Mouse (Mus musculus): ENCODE measurements around the gene Kbtbd4.
"Not testable (repeated sequence)": the region's sequence is repeated elsewhere in the genome, so short reads cannot be mapped to it uniquely, and the experiment has no call there.

Kbtbd4 gene

GRCm38 (mm10) chr2:90893673-90894298, 10.8 kb upstream of the Kbtbd4 start:
- in situ Hi-C loops (cut with MboI; ENCODE audit: low pct_unique_long_range_greater_than_20kb in 1 of 2, low sequenced_read_pairs in 2 of 2, unreplicated experiment in 1 of 2) = no loop called here

GRCm38 (mm10) chr2:90894299-90894677, 10.3 kb upstream of the Kbtbd4 start:
- in situ Hi-C loops (cut with MboI; ENCODE audit: low pct_unique_long_range_greater_than_20kb in 1 of 2, low sequenced_read_pairs in 2 of 2, unreplicated experiment in 1 of 2) = not testable (repeated sequence)

- in situ Hi-C loops (cut with MboI; ENCODE audit: low pct_unique_long_range_greater_than_20kb in 1 of 2, low sequenced_read_pairs in 2 of 2, unreplicated experiment in 1 of 2) = no loop called here
Observed at GRCm38 (mm10) chr2:90903398-90903797, 1.1 kb upstream of the Kbtbd4 start.

GRCm38 (mm10) chr2:90904856-90905224, 300 bp downstream of the Kbtbd4 start:
- in situ Hi-C loops (cut with MboI; ENCODE audit: low pct_unique_long_range_greater_than_20kb in 1 of 2, low sequenced_read_pairs in 2 of 2, unreplicated experiment in 1 of 2) = no loop called here

GRCm38 (mm10) chr2:90906721-90907120, 2.2 kb downstream of the Kbtbd4 start:
- in situ Hi-C loops (cut with MboI; ENCODE audit: low pct_unique_long_range_greater_than_20kb in 1 of 2, low sequenced_read_pairs in 2 of 2, unreplicated experiment in 1 of 2) = no loop called here

GRCm38 (mm10) chr2:90910861-90911260, 6.3 kb downstream of the Kbtbd4 start:
- in situ Hi-C loops (cut with MboI; ENCODE audit: low pct_unique_long_range_greater_than_20kb in 1 of 2, low sequenced_read_pairs in 2 of 2, unreplicated experiment in 1 of 2) = no loop called here

- in situ Hi-C loops (cut with MboI; ENCODE audit: low pct_unique_long_range_greater_than_20kb in 1 of 2, low sequenced_read_pairs in 2 of 2, unreplicated experiment in 1 of 2) = no loop called here
Observed at GRCm38 (mm10) chr2:90911668-90912067, 7.1 kb downstream of the Kbtbd4 start.

GRCm38 (mm10) chr2:90913671-90914070, 9.1 kb downstream of the Kbtbd4 start:
- in situ Hi-C loops (cut with MboI; ENCODE audit: low pct_unique_long_range_greater_than_20kb in 1 of 2, low sequenced_read_pairs in 2 of 2, unreplicated experiment in 1 of 2) = no loop called here

- in situ Hi-C loops (cut with MboI; ENCODE audit: low pct_unique_long_range_greater_than_20kb in 1 of 2, low sequenced_read_pairs in 2 of 2, unreplicated experiment in 1 of 2) = no loop called here
Observed at GRCm38 (mm10) chr2:90915516-90915915, 11.0 kb downstream of the Kbtbd4 start.

GRCm38 (mm10) chr2:90916560-90917232, 12.2 kb downstream of the Kbtbd4 start:
- in situ Hi-C loops (cut with MboI; ENCODE audit: low pct_unique_long_range_greater_than_20kb in 1 of 2, low sequenced_read_pairs in 2 of 2, unreplicated experiment in 1 of 2) = no loop called here

GRCm38 (mm10) chr2:90917233-90917998, 12.9 kb downstream of the Kbtbd4 start:
- in situ Hi-C loops (cut with MboI; ENCODE audit: low pct_unique_long_range_greater_than_20kb in 1 of 2, low sequenced_read_pairs in 2 of 2, unreplicated experiment in 1 of 2) = no loop called here

- in situ Hi-C loops (cut with MboI; ENCODE audit: low pct_unique_long_range_greater_than_20kb in 1 of 2, low sequenced_read_pairs in 2 of 2, unreplicated experiment in 1 of 2) = no loop called here
Observed at GRCm38 (mm10) chr2:90917999-90918698, 13.6 kb downstream of the Kbtbd4 start.

- in situ Hi-C loops (cut with MboI; ENCODE audit: low pct_unique_long_range_greater_than_20kb in 1 of 2, low sequenced_read_pairs in 2 of 2, unreplicated experiment in 1 of 2) = no loop called here
Observed at GRCm38 (mm10) chr2:90921178-90921577, 16.6 kb downstream of the Kbtbd4 start.

GRCm38 (mm10) chr2:90922636-90923035, 18.1 kb downstream of the Kbtbd4 start:
- in situ Hi-C loops (cut with MboI; ENCODE audit: low pct_unique_long_range_greater_than_20kb in 1 of 2, low sequenced_read_pairs in 2 of 2, unreplicated experiment in 1 of 2) = no loop called here

- in situ Hi-C loops (cut with MboI; ENCODE audit: low pct_unique_long_range_greater_than_20kb in 1 of 2, low sequenced_read_pairs in 2 of 2, unreplicated experiment in 1 of 2) = no loop called here
Observed at GRCm38 (mm10) chr2:90928566-90928965, 24.0 kb downstream of the Kbtbd4 start.

- in situ Hi-C loops (cut with MboI; ENCODE audit: low pct_unique_long_range_greater_than_20kb in 1 of 2, low sequenced_read_pairs in 2 of 2, unreplicated experiment in 1 of 2) = no loop called here
Observed at GRCm38 (mm10) chr2:90931829-90932228, 27.3 kb downstream of the Kbtbd4 start.

GRCm38 (mm10) chr2:90932273-90932672, 27.7 kb downstream of the Kbtbd4 start:
- in situ Hi-C loops (cut with MboI; ENCODE audit: low pct_unique_long_range_greater_than_20kb in 1 of 2, low sequenced_read_pairs in 2 of 2, unreplicated experiment in 1 of 2) = no loop called here

- in situ Hi-C loops (cut with MboI; ENCODE audit: low pct_unique_long_range_greater_than_20kb in 1 of 2, low sequenced_read_pairs in 2 of 2, unreplicated experiment in 1 of 2) = no loop called here
Observed at GRCm38 (mm10) chr2:90938362-90938761, 33.8 kb downstream of the Kbtbd4 start.

- in situ Hi-C loops (cut with MboI; ENCODE audit: low pct_unique_long_range_greater_than_20kb in 1 of 2, low sequenced_read_pairs in 2 of 2, unreplicated experiment in 1 of 2) = no loop called here
Observed at GRCm38 (mm10) chr2:90939750-90940149, 35.2 kb downstream of the Kbtbd4 start.
